Comparison of ENCODE assay signal across 16 mouse cellular contexts in the genomic region with DNA sequence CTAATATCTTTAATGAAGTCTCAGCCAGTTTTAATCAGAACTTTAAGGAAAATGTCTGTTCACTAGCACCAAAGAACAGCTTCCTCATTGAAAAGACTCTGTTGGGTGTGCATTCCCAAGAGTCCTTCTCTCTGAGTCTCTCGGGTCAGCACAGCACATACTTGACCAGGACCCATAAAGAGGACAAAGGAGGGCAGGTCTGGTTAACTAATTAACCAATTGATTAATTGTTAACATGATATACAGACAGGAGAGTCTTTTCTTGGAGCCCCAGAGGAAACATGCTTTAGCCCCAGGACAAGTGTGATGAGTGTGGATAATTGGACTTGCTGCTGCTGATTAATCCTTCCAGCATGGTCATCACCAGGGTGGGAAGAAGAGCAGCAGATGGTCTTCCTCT.
"Had no signal": no experiment of that assay in that cellular context is flagged by ENCODE, and none has a peak within 500 bp of the region (broad histone marks: within the 10 kb centered on the region; RNA-seq: fewer than 3 reads in every experiment).

No protein-coding gene starts in this region.

- DNase-seq: lung, embryonic 14.5 days; lung, postnatal 10 days; right cerebral cortex, adult 18-20 months; right cerebral cortex, postnatal 25 days; thymus, postnatal 4 days had no signal

- H3K27me3 ChIP-seq: liver, embryonic 12.5 days; megakaryocyte, embryonic 14.5 days had no signal

- H3K9ac ChIP-seq: liver, embryonic 12.5 days; lung, embryonic 14.5 days; midbrain, embryonic 12.5 days had no signal

- H3K36me3 ChIP-seq: limb, embryonic 10.5 days; liver, embryonic 12.5 days; midbrain, embryonic 12.5 days had no signal

- H3K4me1 ChIP-seq: liver, embryonic 12.5 days; megakaryocyte, embryonic 14.5 days had no signal

- H3K4me3 ChIP-seq: layer of hippocampus, adult 2 months; left cerebral cortex, adult 2 months; limb, embryonic 10.5 days; liver, embryonic 12.5 days; megakaryocyte, embryonic 14.5 days; midbrain, embryonic 12.5 days had no signal

- H3K9me3 ChIP-seq: limb, embryonic 10.5 days; liver, embryonic 12.5 days; midbrain, embryonic 12.5 days had no signal

- ATAC-seq: hindbrain, embryonic 16.5 days; inflammation-experienced regulatory T-cells, adult 6 months; intestine, postnatal 0 days; liver, embryonic 12.5 days had no signal

- H3K4me2 ChIP-seq: liver, embryonic 12.5 days; lung, embryonic 14.5 days; midbrain, embryonic 12.5 days had no signal

- H3K27ac ChIP-seq: layer of hippocampus, adult 2 months; left cerebral cortex, adult 2 months; limb, embryonic 10.5 days; liver, embryonic 12.5 days; macrophage; midbrain, embryonic 12.5 days; stomach, postnatal 0 days had no signal
